Mouse (Mus musculus) kidney, postnatal 36 days (tissue): ENCODE results near the gene Dbn1.

Source experiments
- DNase-seq, 2 experiments: peaks; one replicate each; pipeline ENCODE4 v3.0.0; 2021 to 2022; ENCODE audit warnings: mixed read lengths in 2 of 2

Gene Dbn1

DNA sequence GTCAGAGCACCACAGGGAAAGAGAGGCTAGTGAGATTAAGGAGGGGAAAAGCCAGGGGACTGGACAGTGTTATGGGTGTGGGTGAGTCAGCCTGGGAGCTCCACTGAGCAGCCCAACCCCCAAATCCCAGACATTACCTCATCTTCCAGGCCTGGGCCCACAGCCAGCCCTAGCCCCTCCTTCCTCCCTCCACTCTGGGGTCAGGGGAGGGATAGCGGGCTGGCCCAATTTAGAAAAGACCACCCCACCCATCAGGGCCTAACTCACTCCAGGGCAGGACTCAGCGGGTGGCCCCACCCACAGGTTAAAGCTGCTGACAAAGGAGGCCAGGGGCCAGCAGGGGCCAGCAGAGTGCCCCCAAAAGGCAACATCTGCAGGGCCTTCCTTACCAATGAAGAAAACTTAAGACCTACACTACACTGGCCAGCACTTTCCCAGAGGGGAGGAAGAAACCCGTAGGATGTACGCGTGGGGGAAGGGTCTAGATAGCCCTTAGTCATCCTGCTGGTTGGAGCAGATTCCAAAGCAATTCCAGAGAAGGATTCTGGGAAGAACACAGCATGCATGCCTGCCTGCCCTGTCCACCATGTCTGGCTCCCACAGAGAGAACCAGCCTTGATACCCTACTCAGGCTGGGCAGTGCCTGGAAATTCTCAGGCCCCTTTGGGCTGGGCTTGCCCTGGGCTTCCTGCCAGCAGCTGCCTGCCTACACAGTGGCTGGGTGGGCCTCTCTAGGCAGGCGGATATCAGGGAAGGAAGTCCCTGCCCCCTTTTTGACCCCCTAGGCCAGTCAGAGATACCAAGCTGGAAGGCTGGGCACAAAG is 23.0 kb upstream of the Dbn1 start:
- DNase-seq, result peak; percentile 74 to 83

GRCm38 (mm10) chr13:55510332-55510667 is 22.4 kb upstream of the Dbn1 start:
- no peak for DNase-seq

DNA sequence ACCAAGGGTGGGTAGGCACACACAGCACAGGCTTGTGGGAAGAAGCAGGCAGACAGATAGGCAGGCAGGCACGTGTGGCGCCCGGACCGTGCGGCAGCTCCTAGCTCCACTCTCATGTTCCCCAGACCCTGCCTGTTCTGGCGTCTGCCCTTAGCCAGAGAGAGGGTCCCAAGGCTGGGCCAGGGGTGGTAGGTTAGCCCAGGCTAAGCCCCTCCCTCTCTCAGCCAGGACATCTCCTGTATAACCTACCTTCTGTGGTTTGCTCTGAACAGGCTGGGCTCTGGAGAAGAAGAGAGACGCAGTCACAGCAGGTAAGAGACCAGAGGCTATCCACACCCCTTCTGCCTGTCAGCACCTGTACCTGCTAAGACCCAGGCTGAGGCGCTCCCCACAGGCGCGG is 20.6 kb upstream of the Dbn1 start:
- no peak for DNase-seq

GRCm38 (mm10) chr13:55507877-55508276 is 20.0 kb upstream of the Dbn1 start:
- no peak for DNase-seq

DNA sequence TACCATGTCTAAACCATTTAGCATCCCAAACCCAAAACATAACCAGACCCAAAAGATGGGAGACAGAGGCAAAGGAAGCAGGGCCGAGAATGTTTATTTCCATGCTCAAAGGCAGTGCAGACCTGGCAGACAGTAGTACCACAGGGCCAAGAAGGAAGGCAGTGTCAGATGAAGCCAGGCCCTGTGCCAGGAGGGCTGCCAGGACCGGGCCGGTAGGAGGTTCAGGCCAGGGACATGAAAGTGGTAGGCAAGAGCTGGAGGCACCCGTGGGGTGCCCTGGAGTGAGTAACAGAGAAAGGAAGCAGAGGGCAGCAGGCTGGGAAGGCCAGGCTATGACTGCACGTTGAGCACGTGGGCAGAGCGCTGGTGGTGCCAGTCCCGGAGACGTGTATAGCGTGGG is 18.8 kb upstream of the Dbn1 start:
- no peak for DNase-seq

- DNase-seq, result no peak
Observed at GRCm38 (mm10) chr13:55505810-55506209, 17.9 kb upstream of the Dbn1 start.

DNA sequence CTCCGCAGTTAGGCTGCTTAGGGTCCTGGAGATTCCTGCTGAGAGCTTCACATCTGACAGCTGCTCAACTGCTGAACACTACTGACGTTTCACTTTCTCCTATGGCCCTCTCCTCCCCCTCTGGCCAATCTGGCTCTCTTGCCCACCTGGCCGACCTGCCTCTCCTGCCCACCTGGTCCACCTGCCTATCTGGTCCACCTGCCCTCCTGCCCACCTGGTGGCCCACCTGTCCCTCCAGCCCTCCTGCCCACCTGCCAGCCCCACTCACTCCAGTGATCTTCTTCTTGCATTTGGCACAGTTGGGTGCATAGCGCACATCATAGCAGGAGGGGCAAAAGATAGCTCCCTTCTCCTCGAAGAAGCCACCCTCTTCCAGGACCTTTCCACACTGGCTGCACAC is 16.5 kb upstream of the Dbn1 start:
- DNase-seq, result no peak

- DNase-seq, result no peak
Observed at GRCm38 (mm10) chr13:55502405-55502804, 14.5 kb upstream of the Dbn1 start.

GRCm38 (mm10) chr13:55500575-55500974 is 12.7 kb upstream of the Dbn1 start:
- no peak for DNase-seq

DNA sequence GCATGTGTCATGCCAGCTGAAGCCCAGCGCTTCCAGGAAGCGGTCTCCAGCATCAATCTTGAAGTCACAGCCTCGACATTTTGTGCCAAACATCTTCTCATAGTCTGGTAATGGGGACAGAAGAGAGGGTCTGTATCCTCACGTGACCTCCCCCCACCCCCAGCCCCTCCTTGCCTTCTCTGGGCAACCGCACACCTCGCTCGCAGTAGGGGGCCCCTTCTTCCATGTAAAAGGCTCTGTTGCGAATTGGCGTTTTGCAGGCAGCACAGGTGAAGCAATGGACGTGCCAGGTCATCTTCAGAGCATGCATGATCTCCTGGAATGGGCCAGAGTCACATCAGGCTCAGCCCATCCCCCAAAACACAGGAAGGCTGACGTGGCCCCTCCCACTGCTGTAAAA is 11.0 kb upstream of the Dbn1 start:
- DNase-seq, result no peak

DNA sequence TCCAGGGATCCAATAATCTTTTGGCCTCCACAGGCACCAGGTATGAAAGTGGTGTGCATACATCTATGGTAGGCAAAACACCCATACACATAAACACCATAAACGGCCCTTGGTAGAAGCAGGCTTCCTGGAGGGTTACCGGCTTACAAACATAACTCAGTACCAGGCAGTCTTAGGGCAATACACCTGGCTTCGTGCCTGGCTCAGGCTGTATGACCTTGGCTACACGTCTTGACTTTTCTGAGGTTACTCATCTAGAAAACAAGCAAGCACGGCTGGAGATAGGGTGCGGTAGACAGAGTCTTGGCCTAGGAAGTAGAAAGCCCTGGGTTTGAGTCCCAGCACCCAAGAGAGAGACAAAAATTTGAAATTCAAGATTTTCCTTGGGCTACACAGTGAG is 8.8 kb upstream of the Dbn1 start:
- peak; percentile 51 to 69 for DNase-seq

DNA sequence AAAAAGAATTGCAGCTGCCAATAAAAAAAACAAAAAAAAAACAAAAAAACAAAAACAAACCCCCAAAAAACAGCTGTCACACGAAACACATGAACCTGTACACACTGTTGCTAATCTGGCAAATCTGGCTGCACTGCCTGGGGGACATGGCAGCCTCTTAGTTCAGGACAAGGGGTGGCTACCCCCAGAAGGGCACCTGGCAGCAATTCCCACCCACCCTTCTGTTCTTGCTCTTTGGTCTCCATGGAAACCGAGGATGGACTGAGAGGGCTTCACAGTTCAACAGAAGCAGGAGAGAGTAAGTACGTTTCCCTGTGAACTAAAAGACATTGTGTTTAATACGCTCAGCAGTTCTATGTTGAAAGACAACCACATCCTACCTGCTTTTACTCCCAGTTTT is 7.8 kb upstream of the Dbn1 start:
- no peak for DNase-seq

DNA sequence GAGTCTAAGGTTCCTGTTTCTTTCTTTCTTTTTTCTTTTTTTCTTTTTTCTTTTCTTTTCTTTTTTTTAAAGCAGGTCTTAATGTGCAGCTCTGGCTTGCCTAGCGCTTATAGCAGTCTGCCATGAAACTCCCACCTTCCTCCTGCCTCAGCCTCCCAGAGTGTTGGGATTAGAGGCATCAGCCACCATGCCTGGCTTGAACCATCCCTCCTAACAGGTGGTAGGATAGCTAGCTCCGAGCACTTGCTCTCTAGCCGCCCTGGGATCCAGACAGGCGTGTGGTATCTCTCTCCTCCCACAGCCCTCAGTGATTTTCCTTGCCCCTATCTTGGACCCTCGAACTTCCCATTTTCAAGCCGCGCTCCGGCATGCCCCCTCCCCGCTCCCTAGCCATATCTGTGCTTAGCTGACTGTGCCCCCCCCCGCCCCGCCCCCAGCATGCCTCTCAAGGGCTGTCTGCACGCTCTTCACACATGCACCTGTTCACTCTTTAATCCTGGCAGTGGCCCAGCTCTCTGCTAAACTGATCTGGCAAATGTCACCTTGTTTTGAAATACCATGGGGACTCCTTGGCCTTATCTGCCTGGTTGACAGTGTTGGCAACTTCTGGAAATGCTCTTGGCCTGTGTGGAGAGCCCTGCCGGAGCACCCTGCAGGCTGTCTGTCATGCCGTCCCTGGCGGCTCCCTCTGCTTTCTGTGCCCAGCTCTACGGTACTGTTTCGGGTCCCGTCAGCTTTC is 7.1 kb upstream of the Dbn1 start:
- peak; percentile 49 for DNase-seq

DNA sequence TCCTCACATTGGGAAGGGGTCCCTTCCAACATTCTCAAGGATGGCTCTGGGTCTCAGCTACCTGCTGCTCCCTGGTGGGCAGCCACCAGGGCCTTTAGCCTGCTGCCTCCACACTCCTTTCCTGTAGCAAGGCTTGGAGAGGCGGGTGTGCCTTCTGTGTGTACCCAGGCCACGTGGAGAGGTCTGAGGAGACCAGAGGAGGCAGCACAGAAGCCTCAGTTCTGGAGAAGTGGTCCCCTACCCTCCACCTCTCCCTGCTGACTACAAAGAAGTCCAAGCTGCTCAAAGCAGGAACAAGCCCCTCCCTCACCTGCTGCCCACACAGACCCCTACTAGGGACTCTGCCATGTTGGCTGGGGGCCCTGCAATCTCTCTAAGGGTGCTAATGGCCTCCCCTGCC is 6.3 kb upstream of the Dbn1 start:
- DNase-seq, result no peak

DNA sequence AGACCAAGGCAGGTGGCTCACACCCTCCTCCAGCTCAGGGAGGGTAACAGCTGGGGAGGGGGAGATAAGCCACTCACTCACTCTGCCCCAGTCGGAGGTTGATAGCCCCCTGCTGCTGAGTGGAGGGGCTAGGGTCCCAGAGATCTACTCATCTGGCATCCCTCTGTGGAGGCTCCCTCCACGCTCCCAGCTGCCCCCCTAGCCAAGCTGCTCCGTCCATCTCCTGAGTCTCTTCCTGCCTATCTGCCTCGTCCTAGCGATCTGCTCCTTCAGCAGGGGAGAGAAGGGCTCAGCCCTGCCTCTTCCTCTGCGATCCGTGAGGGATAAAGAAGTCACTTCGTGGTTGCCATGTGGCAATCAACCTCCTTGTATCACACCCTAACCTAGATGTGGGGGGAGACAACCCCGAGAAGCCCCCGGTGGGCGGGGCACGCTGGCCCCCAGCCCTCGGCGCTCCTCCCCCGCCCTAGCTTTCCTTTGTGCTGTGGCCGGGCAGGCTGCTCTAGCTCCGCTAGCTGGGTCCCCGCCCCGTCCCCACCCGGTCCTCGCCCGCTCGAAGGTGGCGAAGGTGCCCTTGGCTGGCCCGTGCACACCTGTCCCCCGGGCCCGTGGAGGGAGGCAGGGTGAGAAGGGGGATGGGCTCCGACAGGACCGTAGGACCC is 864 bp downstream of the Dbn1 start:
- DNase-seq, result peak in 1 of 2 experiments; percentile 50

- DNase-seq, result peak in 1 of 2 experiments; percentile 51
Observed at GRCm38 (mm10) chr13:55486029-55486794, 1.7 kb downstream of the Dbn1 start.

GRCm38 (mm10) chr13:55484520-55485088 is 3.3 kb downstream of the Dbn1 start:
- no peak for DNase-seq

DNA sequence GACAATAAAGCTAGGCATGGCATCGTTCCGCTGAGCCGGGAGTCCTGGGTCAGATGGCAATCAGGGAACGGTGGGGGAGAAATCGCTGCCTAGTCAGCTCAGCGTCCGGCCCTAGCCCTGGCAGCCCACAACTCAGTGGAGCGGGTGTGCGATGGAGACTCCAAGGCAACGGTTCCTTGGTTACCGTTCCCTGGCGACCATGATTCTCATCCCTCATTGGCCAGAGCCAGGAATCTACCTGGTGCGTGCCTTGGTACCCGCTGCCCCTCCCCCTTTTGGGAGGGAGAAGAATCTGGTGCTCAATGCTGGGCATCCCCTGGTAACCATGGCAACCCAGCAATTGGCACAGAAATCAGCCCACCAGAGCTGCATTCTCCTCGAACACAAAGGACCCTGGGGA is 4.3 kb downstream of the Dbn1 start:
- DNase-seq, result no peak

DNA sequence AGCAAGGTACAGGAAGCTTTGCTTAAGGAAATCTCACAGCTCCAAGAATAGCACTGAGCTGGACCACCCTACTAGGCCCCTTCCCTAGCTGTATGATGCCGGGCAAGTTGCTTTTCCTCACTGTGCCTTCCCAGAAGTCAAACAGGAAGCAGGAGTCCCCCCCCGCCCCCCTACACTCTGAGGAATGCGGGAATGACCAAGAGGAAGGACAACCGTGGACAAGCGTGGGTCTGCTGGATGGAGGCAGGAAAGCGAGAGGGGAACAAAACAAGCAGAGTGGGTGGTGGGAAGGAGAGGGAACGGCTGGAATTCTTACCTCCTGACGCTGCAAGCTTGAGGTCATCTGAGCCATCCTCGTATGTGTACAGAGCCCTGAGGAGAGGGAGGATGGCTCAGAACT is 4.8 kb downstream of the Dbn1 start:
- no peak for DNase-seq

GRCm38 (mm10) chr13:55482542-55482941 is 5.4 kb downstream of the Dbn1 start:
- no peak for DNase-seq

DNA sequence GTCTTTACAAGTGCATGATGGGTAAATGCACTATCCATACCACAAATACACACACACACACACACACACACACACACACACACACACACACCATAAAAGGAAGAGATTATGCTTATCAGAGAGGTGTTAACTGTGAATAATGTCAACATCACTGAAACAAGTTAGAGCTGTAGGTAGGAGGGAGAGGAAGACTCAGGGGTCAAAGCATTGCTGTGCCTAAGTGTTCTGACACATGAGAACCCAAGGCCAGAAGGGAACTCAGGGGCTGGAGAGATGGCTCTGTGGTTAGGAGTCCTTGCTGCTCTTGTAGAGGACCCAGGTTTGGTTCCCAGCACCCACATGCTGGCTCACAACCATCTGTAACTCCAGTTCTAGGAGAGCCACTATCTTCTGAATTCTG is 8.0 kb downstream of the Dbn1 start:
- no peak for DNase-seq

DNA sequence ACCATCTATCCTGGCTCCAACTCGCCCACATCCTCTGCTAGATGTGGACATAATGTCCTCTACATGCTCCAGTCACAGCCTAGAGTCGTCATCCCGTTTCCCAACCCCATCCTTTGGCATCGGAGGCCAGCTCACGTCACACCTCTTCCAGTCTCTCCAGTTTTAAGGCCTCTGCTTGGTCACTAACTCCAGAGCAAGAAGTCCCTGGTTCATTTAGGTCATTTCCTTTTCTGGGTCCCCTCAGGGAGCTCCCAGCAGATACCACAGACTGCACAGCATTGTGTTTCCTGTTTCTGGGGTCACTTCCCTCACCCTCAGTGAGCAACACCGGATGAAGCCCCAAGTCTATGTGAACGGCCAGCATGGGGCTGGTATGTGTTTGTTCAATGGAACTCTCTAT is 8.9 kb downstream of the Dbn1 start:
- peak; percentile 34 to 46 for DNase-seq

DNA sequence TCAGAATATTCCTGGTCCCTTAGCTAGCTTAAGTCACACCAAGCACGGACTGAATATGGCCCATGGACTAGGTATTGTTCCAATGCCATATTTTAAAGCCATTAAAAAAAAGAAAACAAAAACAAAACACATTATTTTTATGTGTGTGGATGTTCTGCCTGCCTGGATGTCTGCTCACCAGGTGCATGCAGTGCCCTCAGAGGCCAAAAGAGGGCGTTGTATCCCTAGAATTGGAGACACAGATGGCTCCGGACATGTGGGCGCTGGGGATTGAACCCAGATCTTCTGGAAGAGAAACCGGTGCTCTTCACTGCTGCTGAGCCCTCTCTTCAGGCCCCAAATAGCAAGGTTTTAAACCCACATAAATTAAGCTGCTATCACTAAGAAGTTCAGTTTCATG is 9.9 kb downstream of the Dbn1 start:
- peak in 1 of 2 experiments; percentile 68 for DNase-seq
